Mouse (Mus musculus): ENCODE measurements around the gene Galm.
"Not testable (repeated sequence)": the region's sequence is repeated elsewhere in the genome, so short reads cannot be mapped to it uniquely, and the experiment has no call there.

Galm gene

GRCm38 (mm10) chr17:80165741-80166140 is 38.5 kb downstream of the Galm start:
- DNase-seq (ENCODE audit: low read depth, low spot score) = no peak

GRCm38 (mm10) chr17:80166346-80166745 is 39.1 kb downstream of the Galm start:
- no peak for DNase-seq (ENCODE audit: low read depth, low spot score)

- DNase-seq (ENCODE audit: low read depth, low spot score) = no peak
Observed at GRCm38 (mm10) chr17:80167436-80167835, 40.2 kb downstream of the Galm start.

GRCm38 (mm10) chr17:80167851-80168251 is 40.6 kb downstream of the Galm start:
- no peak for DNase-seq (ENCODE audit: low read depth, low spot score)

- DNase-seq (ENCODE audit: low read depth, low spot score) = no peak
Observed at GRCm38 (mm10) chr17:80168425-80169182, 41.3 kb downstream of the Galm start.

- DNase-seq (ENCODE audit: low read depth, low spot score) = no peak
Observed at GRCm38 (mm10) chr17:80169792-80170191, 42.5 kb downstream of the Galm start.

GRCm38 (mm10) chr17:80170951-80171350 is 43.7 kb downstream of the Galm start:
- no peak for DNase-seq (ENCODE audit: low read depth, low spot score)

- no peak for DNase-seq (ENCODE audit: low read depth, low spot score)
Observed at GRCm38 (mm10) chr17:80171948-80172347, 44.7 kb downstream of the Galm start.

GRCm38 (mm10) chr17:80172761-80173160 is 45.5 kb downstream of the Galm start:
- no peak for DNase-seq (ENCODE audit: low read depth, low spot score)

- no peak for DNase-seq (ENCODE audit: low read depth, low spot score)
Observed at GRCm38 (mm10) chr17:80173708-80174107, 46.4 kb downstream of the Galm start.

GRCm38 (mm10) chr17:80174146-80174545 is 46.9 kb downstream of the Galm start:
- DNase-seq (ENCODE audit: low read depth, low spot score) = no peak

- DNase-seq (ENCODE audit: low read depth, low spot score) = no peak
Observed at GRCm38 (mm10) chr17:80174699-80175385, 47.6 kb downstream of the Galm start.

GRCm38 (mm10) chr17:80175386-80175739 is 48.1 kb downstream of the Galm start:
- no peak for DNase-seq (ENCODE audit: low read depth, low spot score)

GRCm38 (mm10) chr17:80175966-80176365 is 48.7 kb downstream of the Galm start:
- no peak for DNase-seq (ENCODE audit: low read depth, low spot score)

- DNase-seq (ENCODE audit: low read depth, low spot score) = not testable (repeated sequence)
Observed at GRCm38 (mm10) chr17:80178846-80179245, 51.6 kb downstream of the Galm start.

- DNase-seq (ENCODE audit: low read depth, low spot score) = peak; percentile 58
Observed at GRCm38 (mm10) chr17:80179959-80180358, 52.7 kb downstream of the Galm start.

- no peak for DNase-seq (ENCODE audit: low read depth, low spot score)
Observed at GRCm38 (mm10) chr17:80180468-80180867, 53.2 kb downstream of the Galm start.

GRCm38 (mm10) chr17:80183615-80184014 is 56.3 kb downstream of the Galm start:
- no peak for DNase-seq (ENCODE audit: low read depth, low spot score)

- no peak for DNase-seq (ENCODE audit: low read depth, low spot score)
Observed at GRCm38 (mm10) chr17:80193075-80193474, 65.8 kb downstream of the Galm start.

- no peak for DNase-seq (ENCODE audit: low read depth, low spot score)
Observed at GRCm38 (mm10) chr17:80199160-80199778, 72.0 kb downstream of the Galm start.

GRCm38 (mm10) chr17:80205657-80206056 is 78.4 kb downstream of the Galm start:
- no peak for DNase-seq (ENCODE audit: low read depth, low spot score)

GRCm38 (mm10) chr17:80206301-80206670 is 79.0 kb downstream of the Galm start:
- no peak for DNase-seq (ENCODE audit: low read depth, low spot score)

All from retina, adult 2 months (tissue).